Mouse (Mus musculus) liver, embryonic 15.5 days (tissue): Measurements from ENCODE around the gene Nod1. TPM values are rescaled to one million over a fixed set of nuclear protein-coding genes. Genes with fewer than 3 reads are reported as not detected.
"Not testable (repeated sequence)": the region's sequence is repeated elsewhere in the genome, so short reads cannot be mapped to it uniquely, and the experiment has no call there.

Source experiments
- ATAC-seq: fragments of 200-750 bp; cut with Nextera tagmentation; 2 replicates; pipeline ENCODE4 v1.8.0; 2017; ENCODE audit warnings: moderate number of reproducible peaks, mild to moderate bottlenecking, moderate library complexity; ENCODE audit not compliant: insufficient read depth
- H3K27ac ChIP-seq: fragments of 300-500 bp; sonication (generic); replicated peaks from 2 replicates; pipeline ENCODE4 v1.5.1; 2015; ENCODE audit warnings: mild to moderate bottlenecking, inconsistent platforms
- H3K27me3 ChIP-seq: fragments of 300-500 bp; sonication (generic); 2 replicates; pipeline ENCODE4 v1.6.1; 2015; ENCODE audit warnings: mild to moderate bottlenecking, inconsistent platforms
- H3K36me3 ChIP-seq: fragments of 300-500 bp; sonication (generic); replicated peaks from 2 replicates; pipeline ENCODE4 v1.6.1; 2015; ENCODE audit warnings: moderate library complexity, mild to moderate bottlenecking, inconsistent platforms
- H3K4me1 ChIP-seq: fragments of 300-500 bp; sonication (generic); replicated peaks from 2 replicates; pipeline ENCODE4 v1.6.1; 2015; ENCODE audit warnings: inconsistent platforms
- H3K4me2 ChIP-seq: fragments of 300-500 bp; sonication (generic); 2 replicates; pipeline ENCODE4 v1.6.1; 2015; ENCODE audit warnings: moderate library complexity, mild to moderate bottlenecking, inconsistent platforms
- H3K4me3 ChIP-seq: fragments of 300-500 bp; sonication (generic); replicated peaks from 2 replicates; pipeline ENCODE4 v1.5.1; 2015; ENCODE audit warnings: mild to moderate bottlenecking, inconsistent platforms
- H3K9ac ChIP-seq: fragments of 300-500 bp; sonication (generic); 2 replicates; pipeline ENCODE4 v1.6.1; 2015; ENCODE audit warnings: moderate library complexity, mild to moderate bottlenecking, inconsistent platforms
- H3K9me3 ChIP-seq: fragments of 300-500 bp; sonication (generic); replicated peaks from 2 replicates; pipeline ENCODE4 v1.6.1; 2016; ENCODE audit warnings: inconsistent platforms
- WGBS: fragments of 180-500 bp; shearing (Covaris S2); methylation state at CpG from one replicate; pipeline ENCODE4 v1.1.7; 2015; ENCODE audit warnings: mixed read lengths; ENCODE audit not compliant: insufficient replicate concordance; 5-methylcytosine and 5-hydroxymethylcytosine counted together
- polyA plus RNA-seq: library from polyadenylated mRNA; unstranded; fragments of >200 nt; fragmentation: Nextera tagmentation; extraction: Ambion mirVana; gene quantifications from 2 replicates; pipeline ENCODE4 v1.2.1, GENCODE M21; 2015

The Nod1 gene
- polyA plus RNA-seq, 1 experiment from 2014 or later, result 2.2 TPM

- H3K4me3 ChIP-seq, result no peak overlapping the region
- H3K9ac ChIP-seq, result no peak overlapping the region
- H3K4me2 ChIP-seq, result no peak overlapping the region
- no peaks in the 10 kb centered on the region for H3K9me3 ChIP-seq
- H3K27ac ChIP-seq, result 0 out of 2 replicates have a peak overlapping the region, but pooled peaks have one; percentile 33
- no peaks in the 10 kb centered on the region for H3K4me1 ChIP-seq
- H3K36me3 ChIP-seq, result no peaks in the 10 kb centered on the region
- no peak for ATAC-seq
- H3K27me3 ChIP-seq, result no peaks in the 10 kb centered on the region
Observed at GRCm38 (mm10) chr6:54955949-54956348, 16.5 kb downstream of the Nod1 start.

GRCm38 (mm10) chr6:54954659-54955414 is 17.6 kb downstream of the Nod1 start:
- Histone ChIP-seq H3K4me1 (no peaks in the 10 kb centered on the region), H3K36me3 (no peaks in the 10 kb centered on the region), H3K9me3 (no peaks in the 10 kb centered on the region), H3K27me3 (no peaks in the 10 kb centered on the region), H3K9ac (no peak overlapping the region), H3K4me3 (no peak overlapping the region), H3K27ac (peak overlapping the region; percentile 64), H3K4me2 (no peak overlapping the region)
- ATAC-seq, result no peak
- 24% methylated on average over 10 of the region's 10 CpGs for whole genome bisulfite sequencing

- WGBS, result 74% methylated on average over 4 of the region's 4 CpGs
- ATAC-seq, result not testable (repeated sequence)
Observed at GRCm38 (mm10) chr6:54953399-54953798, 19.0 kb downstream of the Nod1 start.

GRCm38 (mm10) chr6:54952542-54952941 is 19.9 kb downstream of the Nod1 start:
- H3K9ac ChIP-seq, result no peak overlapping the region
- H3K27me3 ChIP-seq, result no peaks in the 10 kb centered on the region
- H3K9me3 ChIP-seq, result no peaks in the 10 kb centered on the region
- no peak overlapping the region for H3K4me3 ChIP-seq
- no peak overlapping the region for H3K4me2 ChIP-seq
- no peaks in the 10 kb centered on the region for H3K36me3 ChIP-seq
- 69% methylated on average over 3 of the region's 3 CpGs for WGBS
- no peak for ATAC-seq
- no peak overlapping the region for H3K27ac ChIP-seq
- H3K4me1 ChIP-seq, result 0 out of 2 replicates have a peak, but pooled peaks cover 3% of the 10 kb centered on the region

More at GRCm38 (mm10) chr6:54953399-54953798, 19.0 kb downstream of the Nod1 start:
- not testable (repeated sequence) for H3K4me2 ChIP-seq, H3K36me3 ChIP-seq, H3K4me3 ChIP-seq, H3K4me1 ChIP-seq, H3K27me3 ChIP-seq, H3K9me3 ChIP-seq, H3K9ac ChIP-seq, H3K27ac ChIP-seq

GRCm38 (mm10) chr6:54948682-54949081 is 23.7 kb downstream of the Nod1 start:
- ATAC-seq, result no peak
- no peak overlapping the region for H3K27ac ChIP-seq
- peaks cover 11% of the 10 kb centered on the region; the same call in 1 of the 2 replicates for H3K27me3 ChIP-seq
- H3K9me3 ChIP-seq, result no peaks in the 10 kb centered on the region
- no peak overlapping the region for H3K4me3 ChIP-seq
- H3K4me2 ChIP-seq, result no peak overlapping the region
- 30% methylated on average over 5 of the region's 5 CpGs for WGBS
- H3K36me3 ChIP-seq, result no peaks in the 10 kb centered on the region
- no peak overlapping the region for H3K9ac ChIP-seq
- 0 out of 2 replicates have a peak, but pooled peaks cover 3% of the 10 kb centered on the region for H3K4me1 ChIP-seq

GRCm38 (mm10) chr6:54946241-54946953 is 26.0 kb downstream of the Nod1 start:
- peaks cover 21% of the 10 kb centered on the region; the same call in 1 of the 2 replicates for H3K27me3 ChIP-seq
- H3K9ac ChIP-seq, result no peak overlapping the region
- no peaks in the 10 kb centered on the region for H3K9me3 ChIP-seq
- H3K4me1 ChIP-seq, result 0 out of 2 replicates have a peak, but pooled peaks cover 3% of the 10 kb centered on the region
- 54% methylated on average over 4 of the region's 4 CpGs for WGBS
- ATAC-seq, result no peak
- H3K27ac ChIP-seq, result no peak overlapping the region
- no peaks in the 10 kb centered on the region for H3K36me3 ChIP-seq
- no peak overlapping the region for H3K4me3 ChIP-seq
- no peak overlapping the region for H3K4me2 ChIP-seq

GRCm38 (mm10) chr6:54944551-54944950 is 27.9 kb downstream of the Nod1 start:
- 75% methylated on average over 16 of the region's 16 CpGs for WGBS
- peaks cover 11% of the 10 kb centered on the region for H3K4me1 ChIP-seq
- no peaks in the 10 kb centered on the region for H3K36me3 ChIP-seq
- no peaks in the 10 kb centered on the region for H3K9me3 ChIP-seq
- no peak overlapping the region for H3K4me3 ChIP-seq
- ATAC-seq, result no peak
- peaks cover 21% of the 10 kb centered on the region; the same call in 1 of the 2 replicates for H3K27me3 ChIP-seq
- no peak overlapping the region for H3K9ac ChIP-seq
- no peak overlapping the region for H3K4me2 ChIP-seq
- no peak overlapping the region for H3K27ac ChIP-seq

GRCm38 (mm10) chr6:54943753-54944152 is 28.7 kb downstream of the Nod1 start:
- no peak for ATAC-seq
- Histone ChIP-seq H3K9me3 (no peaks in the 10 kb centered on the region), H3K4me3 (no peak overlapping the region), H3K4me1 (peaks cover 11% of the 10 kb centered on the region), H3K4me2 (no peak overlapping the region), H3K36me3 (no peaks in the 10 kb centered on the region), H3K27ac (no peak overlapping the region), H3K9ac (no peak overlapping the region), H3K27me3 (peaks cover 21% of the 10 kb centered on the region; the same call in 1 of the 2 replicates)
- WGBS, result 51% methylated on average over 24 of the region's 24 CpGs

GRCm38 (mm10) chr6:54943292-54943691 is 29.1 kb downstream of the Nod1 start:
- WGBS, result 66% methylated on average over 16 of the region's 16 CpGs
- Histone ChIP-seq H3K27ac (no peak overlapping the region), H3K4me1 (peaks cover 10% of the 10 kb centered on the region), H3K9ac (no peak overlapping the region), H3K4me3 (no peak overlapping the region), H3K4me2 (no peak overlapping the region), H3K9me3 (no peaks in the 10 kb centered on the region), H3K27me3 (peaks cover 21% of the 10 kb centered on the region; the same call in 1 of the 2 replicates), H3K36me3 (no peaks in the 10 kb centered on the region)
- ATAC-seq, result no peak

- H3K4me1 ChIP-seq, result peaks cover 9% of the 10 kb centered on the region
- H3K9me3 ChIP-seq, result no peaks in the 10 kb centered on the region
- H3K9ac ChIP-seq, result no peak overlapping the region
- H3K27ac ChIP-seq, result no peak overlapping the region
- H3K27me3 ChIP-seq, result peaks cover 21% of the 10 kb centered on the region; the same call in 1 of the 2 replicates
- no peak overlapping the region for H3K4me2 ChIP-seq
- H3K4me3 ChIP-seq, result no peak overlapping the region
- 52% methylated on average over 6 of the region's 6 CpGs for WGBS
- no peak for ATAC-seq
- H3K36me3 ChIP-seq, result no peaks in the 10 kb centered on the region
Observed at GRCm38 (mm10) chr6:54941149-54941548, 31.3 kb downstream of the Nod1 start.

GRCm38 (mm10) chr6:54940126-54940525 is 32.3 kb downstream of the Nod1 start:
- Histone ChIP-seq H3K4me1 (peaks cover 9% of the 10 kb centered on the region), H3K36me3 (no peaks in the 10 kb centered on the region), H3K27me3 (peaks cover 21% of the 10 kb centered on the region; the same call in 1 of the 2 replicates), H3K9me3 (no peaks in the 10 kb centered on the region), H3K27ac (no peak overlapping the region), H3K4me3 (no peak overlapping the region), H3K4me2 (no peak overlapping the region), H3K9ac (no peak overlapping the region)
- WGBS, result 36% methylated on average over 7 of the region's 7 CpGs
- ATAC-seq, result no peak
